Mouse (Mus musculus): Measurements from ENCODE around the gene Cd8b1.

Cd8b1 gene

DNA sequence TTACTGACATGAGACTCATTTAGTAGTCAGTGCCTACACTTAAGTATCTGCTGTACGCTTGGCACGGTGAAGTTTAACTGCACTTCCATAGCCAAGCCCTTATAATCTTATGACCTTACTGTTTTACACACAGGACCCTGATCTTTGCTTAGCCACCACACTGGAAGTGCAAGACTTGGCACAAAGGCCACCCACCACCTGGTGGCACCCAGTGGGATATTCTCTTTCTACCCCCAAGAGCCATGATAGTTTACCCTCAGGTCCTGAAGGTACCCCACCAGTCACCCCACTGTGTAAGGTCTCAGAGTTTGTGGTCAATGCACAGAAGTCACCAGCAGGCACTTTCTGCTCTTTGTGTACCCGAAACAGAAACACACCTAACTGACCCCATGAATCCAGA lies 28.6 kb downstream of the Cd8b1 start:
- no peak for DNase-seq (ENCODE audit: low read depth, low spot score)

DNA sequence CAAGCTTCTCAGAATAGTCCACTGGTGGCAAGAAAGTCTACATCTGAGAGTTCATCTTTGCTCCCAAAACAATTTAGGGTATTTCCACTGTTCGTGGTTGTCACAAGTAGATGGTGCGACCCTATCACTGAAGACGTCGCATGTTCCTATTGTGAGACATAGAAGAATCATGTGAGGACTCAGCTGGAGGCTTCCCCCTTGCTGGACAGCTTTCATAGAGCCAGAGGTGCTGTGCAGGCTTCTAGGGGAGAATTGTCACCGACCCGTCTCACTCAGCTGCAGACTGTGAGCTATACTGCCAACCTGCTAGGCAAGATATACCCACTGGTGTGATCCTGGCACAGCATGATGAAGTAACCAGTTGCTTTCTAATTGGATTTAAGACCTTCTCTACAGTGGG lies 29.6 kb downstream of the Cd8b1 start:
- DNase-seq (ENCODE audit: low read depth, low spot score), result no peak

DNA sequence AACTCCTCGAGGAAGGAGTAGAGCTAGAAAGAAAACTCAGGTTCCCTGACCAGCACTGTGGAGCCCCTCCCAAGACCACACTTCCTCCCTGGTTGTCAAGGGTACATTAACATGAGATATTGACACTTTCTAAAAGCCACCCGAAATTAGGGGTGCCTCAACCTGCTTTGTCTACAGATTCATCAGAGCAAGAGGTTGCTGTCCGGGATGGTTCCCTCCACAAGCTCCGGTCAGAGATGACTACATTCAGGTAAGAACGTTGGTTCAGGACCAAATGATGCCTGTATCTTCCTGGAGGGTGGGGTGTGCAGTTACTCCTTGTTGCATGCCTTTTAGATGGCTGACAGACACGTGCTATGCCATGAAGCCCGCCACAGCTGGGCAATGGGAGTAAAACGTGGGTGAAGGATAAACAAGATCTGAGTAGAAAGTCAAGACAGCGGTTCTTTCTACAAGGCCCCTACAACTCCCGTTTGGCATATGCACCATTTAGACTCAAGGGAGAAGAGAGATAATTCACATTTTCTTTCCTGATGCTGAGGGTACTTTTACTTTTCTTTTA lies 30.4 kb downstream of the Cd8b1 start:
- no peak for DNase-seq (ENCODE audit: low read depth, low spot score)

DNA sequence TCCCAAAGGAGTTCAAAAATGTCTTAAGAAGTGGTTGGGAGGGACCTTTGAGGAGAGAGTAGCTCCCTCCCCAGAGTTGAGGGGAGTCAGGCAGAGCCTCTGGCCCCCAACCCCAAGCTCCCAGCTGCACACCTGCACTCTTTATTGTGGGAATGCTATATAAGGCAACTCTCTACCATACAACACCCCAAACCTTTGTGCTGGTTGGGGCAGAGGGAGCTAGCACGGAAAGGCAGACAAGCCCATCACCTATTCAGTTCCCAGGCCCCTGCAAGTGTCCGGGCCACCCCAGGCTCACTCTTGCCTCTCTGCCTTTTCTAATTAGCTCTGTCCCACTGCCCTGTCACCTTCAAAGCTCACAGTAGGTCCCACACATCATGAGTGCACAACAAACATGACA lies 31.1 kb downstream of the Cd8b1 start:
- no peak for DNase-seq (ENCODE audit: low read depth, low spot score)

DNA sequence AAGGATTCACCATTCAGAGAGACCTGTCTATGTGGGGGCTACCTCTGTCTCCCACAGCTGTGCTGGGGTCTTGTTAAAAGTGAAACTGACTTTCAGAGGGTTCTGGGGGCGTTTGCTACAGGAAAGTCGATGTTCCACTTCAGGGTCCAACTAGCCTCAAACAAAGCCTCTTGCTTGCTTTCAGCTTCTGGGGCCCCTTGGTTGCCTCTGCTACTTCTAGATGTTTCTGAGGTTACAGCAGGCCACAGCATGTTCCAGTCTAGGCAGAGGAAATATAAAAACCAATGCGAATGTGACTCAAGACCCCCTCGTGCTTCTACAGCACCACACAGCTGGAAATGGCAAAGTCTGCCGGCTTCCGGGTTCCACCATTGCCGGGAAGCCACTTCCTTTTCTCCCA lies 34.9 kb downstream of the Cd8b1 start:
- DNase-seq (ENCODE audit: low read depth, low spot score), result no peak

DNA sequence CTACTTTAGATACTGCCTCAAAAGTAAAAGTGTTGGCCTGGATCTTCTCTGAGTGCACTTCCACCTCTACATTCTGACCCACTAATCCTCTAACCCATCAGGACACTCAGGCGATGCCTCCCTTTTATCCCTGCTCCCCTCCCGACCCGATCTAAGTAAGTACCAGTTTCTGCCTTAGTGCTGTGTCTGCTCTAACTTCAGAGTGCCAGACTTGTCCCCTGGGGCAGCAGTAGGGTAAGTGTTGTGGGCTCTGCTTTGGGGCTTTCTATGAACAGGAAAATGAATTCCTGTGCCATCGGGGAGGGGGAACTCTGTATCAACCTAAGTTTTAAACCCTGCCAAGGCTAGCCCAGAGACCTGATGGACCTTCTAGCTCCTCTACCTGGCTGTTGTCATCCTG lies 37.6 kb downstream of the Cd8b1 start:
- no peak for DNase-seq (ENCODE audit: low read depth, low spot score)

DNA sequence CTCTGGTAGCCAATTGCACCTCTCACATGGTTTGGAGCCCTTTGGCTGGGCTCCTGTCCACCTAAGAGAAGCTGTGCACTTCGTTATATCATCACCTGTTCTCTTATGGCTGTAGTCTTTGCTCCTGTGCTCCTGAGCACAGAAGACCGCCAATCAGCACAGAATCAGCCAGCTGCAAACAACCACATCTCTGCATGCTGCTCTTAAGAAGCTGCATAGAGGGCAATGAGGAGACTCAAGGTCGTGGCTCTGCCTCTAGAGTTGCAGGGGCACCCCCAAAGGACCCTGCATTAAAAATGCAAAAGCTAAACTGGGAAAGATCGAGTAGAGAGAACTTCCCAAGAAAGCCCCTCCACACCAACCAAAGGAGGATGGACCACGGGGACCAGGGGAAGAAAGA lies 38.2 kb downstream of the Cd8b1 start:
- DNase-seq (ENCODE audit: low read depth, low spot score), result no peak

DNA sequence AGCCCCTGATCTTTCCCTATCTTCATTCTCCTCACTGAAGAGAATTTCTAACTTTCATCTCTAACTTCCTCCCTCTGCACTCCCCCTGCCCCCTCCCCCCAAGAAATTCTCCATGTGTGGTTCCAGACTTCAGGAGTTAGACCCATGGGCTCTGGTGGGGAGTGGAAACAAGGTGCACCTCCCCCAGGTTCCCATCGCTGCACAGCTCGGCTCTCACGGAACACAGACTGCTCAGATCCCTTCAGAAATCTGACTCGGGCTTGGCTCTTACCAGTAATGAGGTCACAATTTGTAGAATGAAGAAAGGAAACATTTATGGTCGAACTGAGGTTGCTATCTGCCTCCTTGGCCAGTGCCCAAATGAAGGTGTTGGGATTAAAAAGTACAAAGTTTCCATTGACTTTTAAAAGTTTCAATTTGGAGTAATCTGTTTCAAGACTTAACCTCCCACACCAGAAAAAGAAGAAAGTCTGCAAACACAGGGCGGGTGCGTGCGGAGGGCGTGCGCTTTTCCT lies 38.6 kb downstream of the Cd8b1 start:
- DNase-seq (ENCODE audit: low read depth, low spot score), result no peak

DNA sequence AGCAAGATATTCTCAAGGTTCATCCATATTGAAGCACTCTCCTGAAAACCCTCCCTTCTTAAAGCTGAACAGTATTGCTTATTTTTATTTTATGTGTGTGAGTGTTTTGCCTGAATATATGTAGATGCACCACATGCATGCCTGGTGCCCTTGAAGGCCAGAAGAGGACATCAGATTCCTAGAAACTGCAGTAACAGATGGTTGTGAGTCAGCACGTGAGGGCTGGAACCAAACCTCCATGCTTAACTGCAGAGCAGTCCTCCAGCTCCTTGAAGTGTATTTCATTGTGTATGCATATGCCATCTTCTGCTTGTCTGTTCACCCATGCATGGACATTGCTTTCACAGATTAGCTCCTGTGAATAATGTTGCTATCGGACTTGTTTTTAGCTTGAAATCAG lies 41.4 kb downstream of the Cd8b1 start:
- no peak for DNase-seq (ENCODE audit: low read depth, low spot score)

DNA sequence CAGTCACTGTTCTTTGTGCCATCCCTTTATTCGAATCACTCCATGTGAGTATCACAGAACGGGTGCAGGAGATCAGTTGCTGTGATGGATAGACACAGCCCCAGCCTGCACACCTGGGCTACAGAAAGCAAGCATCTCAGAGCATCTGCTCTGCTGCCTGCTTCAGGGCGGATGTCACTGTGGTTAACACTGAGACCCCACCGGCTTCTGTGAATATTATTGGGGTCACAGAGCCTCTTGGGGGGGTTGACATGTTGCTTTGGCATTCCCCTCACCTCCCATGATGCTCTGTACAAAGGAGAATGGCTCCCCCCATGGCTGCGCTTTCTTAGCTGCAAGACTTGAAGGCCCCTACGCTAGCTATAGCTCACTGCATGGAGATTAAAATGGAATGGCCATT lies 46.8 kb downstream of the Cd8b1 start:
- DNase-seq (ENCODE audit: low read depth, low spot score), result no peak

DNA sequence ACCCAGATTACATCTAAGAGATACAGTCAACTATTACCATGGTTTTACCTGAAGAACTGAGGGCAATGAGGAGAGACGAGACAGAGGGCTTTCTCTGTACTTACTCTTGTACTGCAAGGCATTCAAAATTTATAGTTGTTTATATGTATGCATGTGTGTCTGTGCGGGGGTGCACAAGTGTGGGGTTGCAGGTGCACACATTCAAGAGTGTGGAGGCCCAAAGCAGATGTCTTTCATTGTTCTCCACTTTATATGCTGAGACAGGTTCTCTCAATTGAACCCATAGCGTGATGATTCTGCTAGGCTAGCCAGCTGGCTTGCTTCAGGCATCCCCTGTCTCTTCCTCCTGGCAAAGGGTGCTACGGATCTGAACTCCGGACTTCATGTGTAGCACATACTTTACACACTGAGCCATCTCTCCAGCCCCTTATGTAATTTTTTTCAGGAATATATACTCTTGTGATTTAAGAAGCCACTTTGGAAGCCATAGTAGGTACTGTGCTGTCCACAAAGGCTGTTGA lies 48.6 kb downstream of the Cd8b1 start:
- no peak for DNase-seq (ENCODE audit: low read depth, low spot score)

DNA sequence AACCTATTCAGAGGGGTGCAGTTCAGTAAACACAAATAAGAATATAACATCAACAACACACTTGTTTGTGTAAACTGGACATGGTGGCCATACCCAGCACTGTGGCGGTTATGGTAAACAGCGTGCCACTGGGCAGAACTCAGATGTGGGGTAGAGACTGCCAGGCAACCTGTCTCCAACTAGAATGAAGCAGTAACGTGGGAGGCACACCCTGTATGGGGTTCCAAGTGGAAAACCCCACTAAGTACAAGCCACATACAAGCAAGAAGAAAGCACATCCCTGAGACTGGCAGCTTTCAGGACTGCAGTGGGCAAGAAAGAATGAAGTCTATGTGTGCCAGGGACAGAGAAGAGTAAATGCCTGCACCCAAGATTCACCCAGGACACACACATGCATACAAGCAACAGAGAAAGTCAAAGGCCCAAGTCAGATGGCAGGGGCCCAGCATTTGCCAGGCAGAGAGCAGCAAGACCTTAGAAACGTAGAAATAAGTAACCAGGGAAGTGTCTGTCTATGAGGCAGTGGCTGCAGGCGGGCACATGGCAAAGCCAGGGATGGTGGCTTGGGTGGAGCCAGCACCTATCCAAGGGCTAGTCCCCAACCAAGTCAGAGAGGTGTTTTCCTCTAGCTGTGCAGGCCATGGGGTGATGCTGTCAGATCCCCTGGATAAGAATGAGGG lies 49.6 kb downstream of the Cd8b1 start:
- DNase-seq (ENCODE audit: low read depth, low spot score), result no peak

DNA sequence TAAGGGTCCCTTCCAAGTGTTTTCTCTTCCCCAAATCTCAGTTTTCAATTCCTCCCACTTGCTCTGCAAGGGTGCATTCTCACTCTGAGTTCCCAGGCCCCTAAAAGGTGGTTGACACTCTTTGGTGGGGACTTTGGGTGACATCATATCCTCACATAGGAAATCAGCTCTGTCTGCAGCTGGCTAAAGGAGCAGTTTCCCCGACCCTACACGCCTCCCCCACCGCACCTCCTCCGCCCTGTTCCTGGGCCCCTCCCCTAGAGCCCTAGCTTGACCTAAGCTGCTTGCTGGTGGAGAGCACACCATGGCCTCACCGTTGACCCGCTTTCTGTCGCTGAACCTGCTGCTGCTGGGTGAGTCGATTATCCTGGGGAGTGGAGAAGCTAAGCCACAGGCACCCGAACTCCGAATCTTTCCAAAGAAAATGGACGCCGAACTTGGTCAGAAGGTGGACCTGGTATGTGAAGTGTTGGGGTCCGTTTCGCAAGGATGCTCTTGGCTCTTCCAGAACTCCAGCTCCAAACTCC lies 50.7 kb downstream of the Cd8b1 start, which contains the start of gene Cd8a:
Cd8a (plus strand) TSS at position 179 of the 527 bp plus-strand sequence.
- DNase-seq (ENCODE audit: low read depth, low spot score), result no peak

DNA sequence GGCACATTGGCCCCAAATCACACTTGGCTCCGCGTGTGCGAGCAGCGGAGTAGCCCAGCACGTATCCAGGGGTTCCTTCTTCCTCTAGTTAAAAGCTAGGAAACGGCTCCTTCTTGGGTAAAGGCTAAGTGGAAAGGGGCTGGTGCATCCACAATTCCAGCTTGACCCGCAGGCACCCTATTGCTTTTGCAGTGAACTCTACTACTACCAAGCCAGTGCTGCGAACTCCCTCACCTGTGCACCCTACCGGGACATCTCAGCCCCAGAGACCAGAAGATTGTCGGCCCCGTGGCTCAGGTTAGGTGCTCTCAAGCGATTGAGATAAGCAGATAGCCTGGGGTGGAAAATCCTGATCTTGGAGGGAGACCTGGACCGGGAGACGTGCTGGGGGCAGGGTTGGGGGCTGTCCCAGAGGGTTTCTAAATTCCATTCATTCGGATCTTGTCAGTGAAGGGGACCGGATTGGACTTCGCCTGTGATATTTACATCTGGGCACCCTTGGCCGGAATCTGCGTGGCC lies 51.8 kb downstream of the Cd8b1 start:
- no peak for DNase-seq (ENCODE audit: low read depth, low spot score)

DNA sequence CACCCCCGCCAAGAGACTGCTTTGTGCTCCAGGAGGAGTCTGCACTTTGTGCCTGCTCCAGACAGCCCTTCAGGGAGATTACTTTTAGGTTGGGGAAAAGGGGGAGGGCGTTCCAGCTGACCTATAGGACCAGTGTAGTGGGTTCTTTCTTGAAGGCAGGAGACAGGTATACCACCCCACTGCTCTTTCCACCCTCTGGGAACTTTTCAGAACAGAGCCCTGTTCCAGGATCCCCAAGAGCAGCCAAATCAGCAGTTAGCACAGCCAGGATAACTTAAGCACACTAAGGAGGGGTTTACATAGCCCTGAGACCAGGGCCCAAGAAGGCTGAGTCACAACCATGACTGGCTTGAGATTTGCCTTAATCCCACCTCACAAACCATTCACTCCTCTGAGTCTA lies 52.3 kb downstream of the Cd8b1 start:
- DNase-seq (ENCODE audit: low read depth, low spot score), result no peak

DNA sequence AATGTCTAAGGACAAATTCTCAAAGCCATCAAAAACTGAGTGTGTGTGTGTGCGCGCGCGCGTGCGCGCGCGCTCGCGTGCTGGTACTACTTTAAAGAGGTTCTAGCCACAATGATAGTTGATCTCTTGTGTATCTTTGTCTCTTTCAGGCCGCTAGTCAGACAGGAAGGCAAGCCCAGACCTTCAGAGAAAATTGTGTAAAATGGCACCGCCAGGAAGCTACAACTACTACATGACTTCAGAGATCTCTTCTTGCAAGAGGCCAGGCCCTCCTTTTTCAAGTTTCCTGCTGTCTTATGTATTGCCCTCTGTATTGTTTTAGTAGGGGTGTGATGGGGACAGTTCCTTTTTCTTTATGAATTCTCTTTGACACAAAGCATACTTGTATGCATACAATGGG lies 54.1 kb downstream of the Cd8b1 start:
- DNase-seq (ENCODE audit: low read depth, low spot score), result no peak

DNA sequence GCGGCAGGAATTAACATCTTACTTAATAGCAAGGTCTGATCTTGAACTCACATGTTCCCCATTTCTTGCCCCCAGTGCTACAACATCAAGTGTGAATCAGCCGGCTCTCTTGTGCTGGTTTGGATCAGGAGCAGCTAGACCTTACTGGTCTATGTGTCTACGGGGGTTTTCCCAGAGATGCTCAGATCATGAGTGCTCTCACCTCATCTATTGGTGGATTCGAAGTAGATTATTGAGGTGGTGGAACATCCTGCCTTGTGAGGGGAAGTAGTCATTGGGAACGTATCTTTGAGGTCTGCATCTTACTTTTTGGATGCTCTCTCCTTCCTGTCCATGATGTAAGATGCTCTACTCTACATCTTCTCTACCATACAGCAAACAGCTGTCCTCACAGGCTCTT lies 59.1 kb downstream of the Cd8b1 start:
- no peak for DNase-seq (ENCODE audit: low read depth, low spot score)
